Mouse (Mus musculus) neural tube, embryonic 13.5 days (tissue): ENCODE measurements around the gene Slc7a1. TPM values are rescaled to one million over a fixed set of nuclear protein-coding genes. Genes with fewer than 3 reads are reported as not detected.

Source experiments
- polyA plus RNA-seq: library from polyadenylated mRNA; unstranded; fragments of >200 nt; fragmentation: Nextera tagmentation; extraction: Ambion mirVana; gene quantifications from 2 replicates; pipeline ENCODE4 v1.2.1, GENCODE M21; 2015

Gene Slc7a1
- polyA plus RNA-seq, 1 experiment from 2014 or later: 31.8 TPM

Other genes with a start within 250 kb of the Slc7a1 start
- 103 and 109 TPM in 2 replicates for gene Ubl3, start 152.9 kb upstream of the Slc7a1 start, polyA plus RNA-seq